10 mouse cellular contexts compared by ENCODE assay signal in the genomic region with DNA sequence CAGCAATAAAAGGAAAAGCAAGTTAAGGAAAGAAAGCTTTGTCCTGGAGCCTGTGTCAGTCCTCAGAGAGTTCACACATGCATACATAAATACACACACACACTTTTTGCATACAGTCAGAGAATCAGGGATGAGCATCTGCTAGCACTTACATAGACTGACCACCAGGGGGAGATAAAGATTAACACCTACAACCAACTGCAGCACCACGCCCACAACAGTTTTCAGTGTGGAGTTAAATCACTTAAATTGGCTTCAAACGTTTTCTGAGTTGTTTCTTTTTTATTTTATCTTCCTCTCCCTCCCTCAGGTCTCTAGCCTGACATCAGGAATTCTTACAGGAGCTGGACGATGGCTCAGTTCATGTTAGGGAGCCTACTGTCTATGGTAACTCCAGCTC. TPM values are rescaled to one million over a fixed set of nuclear protein-coding genes. Genes with fewer than 3 reads are reported as not detected.
DNase-seq lines count a peak whose midpoint lies in the region; ATAC-seq lines count a peak whose summit lies in the region.
"Had no signal": no experiment of that assay in that cellular context is flagged by ENCODE, and none has a peak within 500 bp of the region (broad histone marks: within the 10 kb centered on the region; RNA-seq: fewer than 3 reads in every experiment).

No protein-coding gene starts in this region.

- H3K4me3 ChIP-seq in forebrain, embryonic 16.5 days (replicated peaks; ENCODE audit: low read length), result no peak overlapping the region
- H3K4me3 ChIP-seq: erythroblast, embryonic 14.5 days had no signal

- H3K9me3 ChIP-seq in forebrain, embryonic 16.5 days (ENCODE audit: control insufficient read depth, low read length), result no peaks in the 10 kb centered on the region

- WGBS in forebrain, embryonic 16.5 days, result 11% methylated on average over 3 of the region's 3 CpGs

- peak; percentile 93 for ATAC-seq in monocyte, adult 5-6 weeks (replicated peaks; ENCODE audit: insufficient number of reproducible peaks, low FRiP score, low TSS enrichment, poor library complexity, severe bottlenecking)
- no peak for ATAC-seq in forebrain, embryonic 16.5 days

- H3K27ac ChIP-seq in forebrain, embryonic 16.5 days (ENCODE audit: low read length), result no peak overlapping the region

- H3K27me3 ChIP-seq in forebrain, embryonic 16.5 days (replicated peaks; ENCODE audit: control insufficient read depth, insufficient read depth, low read length), result no peaks in the 10 kb centered on the region; the same call in 1 of the 2 replicates

- no peak overlapping the region for H3K4me2 ChIP-seq in forebrain, embryonic 16.5 days (ENCODE audit: low read length)

- H3K4me1 ChIP-seq in forebrain, embryonic 16.5 days (replicated peaks; ENCODE audit: control insufficient read depth, insufficient read depth, low read length), result no peaks in the 10 kb centered on the region; the same call in 1 of the 2 replicates

- intact Hi-C loops in heart, postnatal 10 days (cut with DNase I), result loop anchor here (1.0 to 5.0 kb wide), 3 partner anchors 31 to 71 kb away; no protein-coding TSS in a partner anchor

- DNase-seq in adrenal gland, adult (ENCODE audit: inconsistent age in 2 of 2, low spot score in 1 of 2), result peak; percentile 18 to 78
- no peak for DNase-seq in adrenal gland, adult 2 months
- DNase-seq in layer of hippocampus, adult 11-12 months (ENCODE audit: low spot score), result peak; percentile 50
- DNase-seq in layer of hippocampus, adult 8-10 months (ENCODE audit: low spot score in 2 of 2), result no peak
- peak; percentile 69 for DNase-seq in MN1 (ENCODE audit: low spot score)
- DNase-seq in heart, postnatal 10 days, result peak; percentile 53 to 59

- no peak overlapping the region for H3K9ac ChIP-seq in forebrain, embryonic 16.5 days (replicated peaks; ENCODE audit: low read depth, low read length)

- H3K36me3 ChIP-seq in forebrain, embryonic 16.5 days (ENCODE audit: control insufficient read depth, insufficient read depth), result no peaks in the 10 kb centered on the region

RNA-seq across cellular contexts. Expression of a gene that starts 8.7 kb away (rescaled TPM):
- not detected for total RNA-seq in adrenal gland, adult 2 months (2021)
- polyA plus RNA-seq in adrenal gland, adult 2 months (2012; rRNA removed), result not detected in 2 replicates
- not detected for total RNA-seq in layer of hippocampus, adult 8-10 months (2022)
- not detected for total RNA-seq in heart, postnatal 10 days (2021)
- not detected in 3 replicates for total RNA-seq in monocyte, adult 5-6 weeks (2017)
- not detected in 2 replicates for polyA plus RNA-seq in forebrain, embryonic 16.5 days (2015; fragmentation: Nextera tagmentation; extraction: Ambion mirVana)
- polyA plus RNA-seq: erythroblast, embryonic 14.5 days; liver, embryonic 16.5 days had no signal

RNA-seq across cellular contexts. Expression of a gene that starts 18.7 kb away (rescaled TPM):
- 10 to 100 TPM in 1 of 2 experiments, 1 to 10 TPM in 1; 6.3 to 15.3 TPM for total RNA-seq in adrenal gland, adult 2 months (2021)
- not detected in 2 replicates for polyA plus RNA-seq in adrenal gland, adult 2 months (2012; rRNA removed)
- total RNA-seq in layer of hippocampus, adult 8-10 months (2022), result 10 to 100 TPM; 12.1 to 20.0 (median 14.9) TPM
- total RNA-seq in heart, postnatal 10 days (2021), result 10 to 100 TPM; 15.6 to 18.0 TPM
- 0.43 to 1.6 TPM in 2 of 3 replicates, not detected in the other for total RNA-seq in monocyte, adult 5-6 weeks (2017)
- 0.61 and 1.0 TPM in 2 replicates for polyA plus RNA-seq in forebrain, embryonic 16.5 days (2015; fragmentation: Nextera tagmentation; extraction: Ambion mirVana)
- polyA plus RNA-seq: erythroblast, embryonic 14.5 days had no signal

RNA-seq across cellular contexts. Expression of a gene that starts 19.4 kb away (rescaled TPM):
- total RNA-seq in adrenal gland, adult 2 months (2021), result 10 to 100 TPM in 1 of 2 experiments, 1 to 10 TPM in 1; 4.7 to 19.4 TPM
- not detected in 2 replicates for polyA plus RNA-seq in adrenal gland, adult 2 months (2012; rRNA removed)
- under 1 TPM in 1 of 4 experiments, not detected in 3; 0.27 TPM for total RNA-seq in layer of hippocampus, adult 8-10 months (2022)
- 1 to 10 TPM; 4.0 to 5.3 TPM for total RNA-seq in heart, postnatal 10 days (2021)
- total RNA-seq in monocyte, adult 5-6 weeks (2017), result not detected in 3 replicates
- polyA plus RNA-seq in forebrain, embryonic 16.5 days (2015; fragmentation: Nextera tagmentation; extraction: Ambion mirVana), result not detected in 2 replicates
- polyA plus RNA-seq: erythroblast, embryonic 14.5 days; liver, embryonic 16.5 days had no signal

RNA-seq across cellular contexts. Expression of a gene that starts 19.6 kb away (rescaled TPM):
- total RNA-seq in adrenal gland, adult 2 months (2021), result 100 to 1,000 TPM in 1 of 2 experiments, 10 to 100 TPM in 1; 94.9 to 180 TPM
- polyA plus RNA-seq in adrenal gland, adult 2 months (2012; rRNA removed), result 151 and 188 TPM in 2 replicates
- 10 to 100 TPM; 43.4 to 57.6 (median 48.9) TPM for total RNA-seq in layer of hippocampus, adult 8-10 months (2022)
- total RNA-seq in heart, postnatal 10 days (2021), result 10 to 100 TPM; 46.6 to 48.9 TPM
- 10.6 to 34.4 TPM (median 16.6 TPM) in 3 replicates for total RNA-seq in monocyte, adult 5-6 weeks (2017)
- 122 and 127 TPM in 2 replicates for polyA plus RNA-seq in forebrain, embryonic 16.5 days (2015; fragmentation: Nextera tagmentation; extraction: Ambion mirVana)

RNA-seq across cellular contexts. Expression of a gene that starts 39.8 kb away (rescaled TPM):
- under 1 TPM; 0.35 to 0.69 TPM for total RNA-seq in adrenal gland, adult 2 months (2021)
- polyA plus RNA-seq in adrenal gland, adult 2 months (2012; rRNA removed), result 0.12 TPM in 2 replicates
- total RNA-seq in layer of hippocampus, adult 8-10 months (2022), result not detected
- total RNA-seq in heart, postnatal 10 days (2021), result under 1 TPM; 0.24 to 0.30 TPM
- not detected in 3 replicates for total RNA-seq in monocyte, adult 5-6 weeks (2017)
- not detected in 2 replicates for polyA plus RNA-seq in forebrain, embryonic 16.5 days (2015; fragmentation: Nextera tagmentation; extraction: Ambion mirVana)
- polyA plus RNA-seq: erythroblast, embryonic 14.5 days; liver, embryonic 16.5 days had no signal

Comparison
In these comparisons a context has a peak if more than half of its experiments do, and no peak if none do; other contexts are left out.
1. DNase-seq: peak in adrenal gland, adult (2 of 2), layer of hippocampus, adult 11-12 months (single experiment), MN1 (single experiment) and heart, postnatal 10 days (2 of 2); none in adrenal gland, adult 2 months (single experiment) and layer of hippocampus, adult 8-10 months (0 of 2).